Mouse (Mus musculus): ENCODE results near the gene Racgap1. TPM values are rescaled to one million over a fixed set of nuclear protein-coding genes. Genes with fewer than 3 reads are reported as not detected.

The Racgap1 gene
- polyA plus RNA-seq, 1 experiment from 2014 or later: 108 TPM

- Histone ChIP-seq H3K9ac (ENCODE audit: low read length) (peak within 1 kb of the TSS; percentile 60), H3K27me3 (ENCODE audit: control insufficient read depth, insufficient read depth, low read length) (peaks cover 46% of the 10 kb centered on the region), H3K27ac (replicated peaks; ENCODE audit: low read depth, low read length) (no peak within 1 kb of the TSS), H3K4me1 (ENCODE audit: control insufficient read depth, insufficient read depth, low read length) (no peaks in the 10 kb centered on the region), H3K4me2 (ENCODE audit: low read depth, severe bottlenecking) (peak within 1 kb of the TSS; percentile 99), H3K36me3 (ENCODE audit: control insufficient read depth, insufficient read depth, low read length) (no peaks in the 10 kb centered on the region), H3K4me3 (ENCODE audit: low read depth, low read length) (peak within 1 kb of the TSS; percentile 51), H3K9me3 (ENCODE audit: control insufficient read depth, low read length) (no peaks in the 10 kb centered on the region)
- ATAC-seq (ENCODE audit: insufficient number of reproducible peaks, low FRiP score, low TSS enrichment, low read depth) (no peak), DNase-seq (ENCODE audit: low spot score) (peak; percentile 66)
- WGBS: under 1% methylated on average over 52 of the region's 74 CpGs
These were observed 18.8 kb upstream of the Racgap1 start, which contains the start of gene Asic1 for GRCm38 (mm10) chr15:99670154-99670821. Gene Asic1 (plus strand): TSS chr15:99670368.

DNA sequence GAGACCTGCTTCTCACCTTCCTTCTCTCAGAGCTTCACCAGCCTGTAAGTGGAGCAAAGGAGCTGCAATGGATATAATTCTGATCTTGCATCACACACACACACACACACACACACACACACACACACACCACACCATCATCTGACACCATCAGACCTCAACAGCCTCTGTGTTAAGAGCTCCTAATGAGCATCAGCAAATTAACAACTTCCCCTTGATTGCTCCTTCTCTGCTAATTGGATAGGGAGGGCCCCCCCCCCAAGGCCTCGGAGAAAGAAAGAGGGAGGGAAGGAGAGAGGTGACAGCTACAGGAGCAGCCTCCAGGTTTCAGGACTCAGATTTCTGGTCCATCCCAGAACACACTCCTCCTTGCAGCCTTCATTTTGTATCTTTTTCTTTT, 17.9 kb upstream of the Racgap1 start:
- Histone ChIP-seq H3K4me3 (ENCODE audit: low read depth, low read length) (no peak overlapping the region), H3K9ac (ENCODE audit: low read length) (no peak overlapping the region), H3K4me2 (ENCODE audit: low read depth, severe bottlenecking) (no peak overlapping the region), H3K9me3 (ENCODE audit: control insufficient read depth, low read length) (no peaks in the 10 kb centered on the region), H3K27me3 (ENCODE audit: control insufficient read depth, insufficient read depth, low read length) (peaks cover 51% of the 10 kb centered on the region), H3K27ac (replicated peaks; ENCODE audit: low read depth, low read length) (no peak overlapping the region), H3K4me1 (ENCODE audit: control insufficient read depth, insufficient read depth, low read length) (peaks cover 6% of the 10 kb centered on the region), H3K36me3 (ENCODE audit: control insufficient read depth, insufficient read depth, low read length) (no peaks in the 10 kb centered on the region)
- 11% methylated on average over 1 of the region's 1 CpGs for WGBS
- no peak for ATAC-seq (ENCODE audit: insufficient number of reproducible peaks, low FRiP score, low TSS enrichment, low read depth)
- DNase-seq (ENCODE audit: low spot score): no peak

GRCm38 (mm10) chr15:99668881-99669280, 17.4 kb upstream of the Racgap1 start:
- H3K27ac ChIP-seq (replicated peaks; ENCODE audit: low read depth, low read length): no peak overlapping the region
- peaks cover 54% of the 10 kb centered on the region for H3K27me3 ChIP-seq (ENCODE audit: control insufficient read depth, insufficient read depth, low read length)
- no peak overlapping the region for H3K4me3 ChIP-seq (ENCODE audit: low read depth, low read length)
- ATAC-seq (ENCODE audit: insufficient number of reproducible peaks, low FRiP score, low TSS enrichment, low read depth) (no peak), DNase-seq (ENCODE audit: low spot score) (peak; percentile 83)
- H3K9ac ChIP-seq (ENCODE audit: low read length): no peak overlapping the region
- no peak overlapping the region for H3K4me2 ChIP-seq (ENCODE audit: low read depth, severe bottlenecking)
- H3K4me1 ChIP-seq (ENCODE audit: control insufficient read depth, insufficient read depth, low read length): peaks cover 11% of the 10 kb centered on the region
- WGBS: under 1% methylated on average over 12 of the region's 12 CpGs
- H3K9me3 ChIP-seq (ENCODE audit: control insufficient read depth, low read length): no peaks in the 10 kb centered on the region
- no peaks in the 10 kb centered on the region for H3K36me3 ChIP-seq (ENCODE audit: control insufficient read depth, insufficient read depth, low read length)

- Histone ChIP-seq H3K9ac (ENCODE audit: low read length) (no peak overlapping the region), H3K9me3 (ENCODE audit: control insufficient read depth, low read length) (no peaks in the 10 kb centered on the region), H3K27me3 (ENCODE audit: control insufficient read depth, insufficient read depth, low read length) (peaks cover 54% of the 10 kb centered on the region), H3K27ac (replicated peaks; ENCODE audit: low read depth, low read length) (no peak overlapping the region), H3K4me1 (ENCODE audit: control insufficient read depth, insufficient read depth, low read length) (peaks cover 11% of the 10 kb centered on the region), H3K4me3 (ENCODE audit: low read depth, low read length) (no peak overlapping the region), H3K4me2 (ENCODE audit: low read depth, severe bottlenecking) (no peak overlapping the region), H3K36me3 (ENCODE audit: control insufficient read depth, insufficient read depth, low read length) (no peaks in the 10 kb centered on the region)
- ATAC-seq (ENCODE audit: insufficient number of reproducible peaks, low FRiP score, low TSS enrichment, low read depth) (no peak), DNase-seq (ENCODE audit: low spot score) (no peak)
- 100% methylated on average over 2 of the region's 2 CpGs for WGBS
These were observed 16.1 kb upstream of the Racgap1 start for GRCm38 (mm10) chr15:99667544-99667943.

DNA sequence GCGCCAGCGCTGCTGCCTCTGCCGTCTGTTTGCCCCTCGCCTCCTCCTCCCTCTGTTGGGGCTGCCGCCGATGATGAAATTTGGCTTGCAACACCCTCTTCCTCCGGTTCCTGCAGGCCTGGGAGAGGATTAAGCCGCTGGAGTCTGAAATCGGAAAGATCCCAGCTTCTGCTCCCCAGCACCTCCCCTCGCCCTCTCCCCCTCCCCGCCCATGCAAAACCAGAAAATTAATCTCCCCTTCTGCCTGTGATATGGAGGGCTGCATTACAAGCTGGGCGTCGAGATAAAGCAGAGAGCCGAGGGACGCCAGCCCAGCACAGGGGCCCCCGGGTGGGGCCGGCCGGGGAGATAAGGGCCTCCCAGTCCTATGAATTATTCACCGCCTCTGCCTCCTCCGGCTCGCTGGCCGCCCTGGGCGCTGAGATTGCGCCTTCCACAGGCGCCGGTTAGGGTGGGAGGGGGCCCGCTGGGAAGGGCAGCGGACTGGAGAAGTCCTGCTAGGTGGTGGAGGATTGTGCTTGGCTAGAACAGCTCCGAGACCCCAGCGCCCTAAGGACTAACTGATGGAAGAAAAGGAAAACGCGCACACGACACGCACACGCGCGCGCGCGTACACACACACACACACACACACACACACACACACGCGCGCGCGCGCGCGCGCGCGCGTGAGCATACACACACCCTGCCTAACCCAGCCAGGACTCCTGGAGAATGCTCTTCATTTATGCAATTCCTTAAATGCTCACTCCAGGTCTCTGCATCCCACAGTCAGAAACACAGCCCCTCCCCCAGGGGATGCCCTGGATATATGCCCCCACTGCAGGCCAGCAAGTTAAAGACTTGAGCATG, 13.4 kb upstream of the Racgap1 start:
- peaks cover 11% of the 10 kb centered on the region for H3K4me1 ChIP-seq (ENCODE audit: control insufficient read depth, insufficient read depth, low read length)
- under 1% methylated on average over 37 of the region's 52 CpGs for WGBS
- H3K4me3 ChIP-seq (ENCODE audit: low read depth, low read length): peak overlapping the region; percentile 39
- H3K9ac ChIP-seq (ENCODE audit: low read length): peak overlapping the region; percentile 43; the same call in 1 of the 2 replicates
- no peaks in the 10 kb centered on the region for H3K9me3 ChIP-seq (ENCODE audit: control insufficient read depth, low read length)
- peak; percentile 33; the same call in 1 of the 2 replicates for ATAC-seq (ENCODE audit: insufficient number of reproducible peaks, low FRiP score, low TSS enrichment, low read depth)
- H3K4me2 ChIP-seq (ENCODE audit: low read depth, severe bottlenecking): peak overlapping the region; percentile 83
- H3K27me3 ChIP-seq (ENCODE audit: control insufficient read depth, insufficient read depth, low read length): peaks cover 32% of the 10 kb centered on the region
- H3K36me3 ChIP-seq (ENCODE audit: control insufficient read depth, insufficient read depth, low read length): no peaks in the 10 kb centered on the region
- no peak overlapping the region for H3K27ac ChIP-seq (replicated peaks; ENCODE audit: low read depth, low read length)
- peak; percentile 64 for DNase-seq (ENCODE audit: low spot score)

DNA sequence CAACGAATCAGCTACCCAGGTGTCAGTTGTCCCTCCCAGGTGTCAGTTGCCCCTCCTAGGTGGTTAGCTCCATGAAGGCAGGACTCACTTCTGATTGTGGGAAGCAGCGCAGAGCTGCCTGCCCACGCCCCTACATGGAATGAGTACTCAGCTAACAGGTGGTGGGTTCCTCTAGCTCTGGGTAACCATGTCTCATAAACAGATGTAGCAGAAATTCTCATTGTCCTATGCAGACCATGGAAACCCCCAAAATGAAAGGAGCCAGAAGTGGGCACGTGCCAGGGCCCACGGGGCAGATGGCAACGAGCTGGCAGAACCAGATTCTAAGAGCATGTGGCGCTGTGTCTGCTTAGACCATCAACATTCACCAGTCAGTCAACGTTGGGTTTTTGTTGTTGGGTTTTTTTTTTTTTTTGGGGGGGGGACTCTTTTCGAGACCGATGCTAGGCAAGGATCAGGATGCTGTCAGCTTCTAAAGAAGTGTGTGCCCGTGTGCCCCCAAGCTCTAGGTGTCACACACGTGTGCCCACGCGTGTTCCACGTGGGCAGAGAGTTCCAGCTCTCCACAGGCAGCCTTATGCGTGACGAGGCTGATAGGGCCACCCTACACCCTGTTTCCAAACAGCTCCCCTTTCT, 12.6 kb upstream of the Racgap1 start:
- 3% methylated on average over 17 of the region's 17 CpGs for WGBS
- Histone ChIP-seq H3K4me2 (ENCODE audit: low read depth, severe bottlenecking) (peak overlapping the region; percentile 83), H3K9ac (ENCODE audit: low read length) (peak overlapping the region; percentile 43; the same call in 1 of the 2 replicates), H3K36me3 (ENCODE audit: control insufficient read depth, insufficient read depth, low read length) (no peaks in the 10 kb centered on the region), H3K4me3 (ENCODE audit: low read depth, low read length) (peak overlapping the region; percentile 39), H3K27ac (replicated peaks; ENCODE audit: low read depth, low read length) (no peak overlapping the region), H3K9me3 (ENCODE audit: control insufficient read depth, low read length) (no peaks in the 10 kb centered on the region), H3K4me1 (ENCODE audit: control insufficient read depth, insufficient read depth, low read length) (peaks cover 11% of the 10 kb centered on the region), H3K27me3 (ENCODE audit: control insufficient read depth, insufficient read depth, low read length) (peaks cover 25% of the 10 kb centered on the region)
- DNase-seq (ENCODE audit: low spot score): peak; percentile 41
- ATAC-seq (ENCODE audit: insufficient number of reproducible peaks, low FRiP score, low TSS enrichment, low read depth): no peak; the same call in 1 of the 2 replicates

GRCm38 (mm10) chr15:99662371-99662770, 10.9 kb upstream of the Racgap1 start:
- no peak overlapping the region for H3K4me3 ChIP-seq (ENCODE audit: low read depth, low read length)
- no peaks in the 10 kb centered on the region for H3K36me3 ChIP-seq (ENCODE audit: control insufficient read depth, insufficient read depth, low read length)
- DNase-seq (ENCODE audit: low spot score) (no peak), ATAC-seq (ENCODE audit: insufficient number of reproducible peaks, low FRiP score, low TSS enrichment, low read depth) (no peak)
- H3K4me1 ChIP-seq (ENCODE audit: control insufficient read depth, insufficient read depth, low read length): peaks cover 11% of the 10 kb centered on the region
- H3K4me2 ChIP-seq (ENCODE audit: low read depth, severe bottlenecking): no peak overlapping the region
- no peaks in the 10 kb centered on the region for H3K9me3 ChIP-seq (ENCODE audit: control insufficient read depth, low read length)
- 30% methylated on average over 7 of the region's 7 CpGs for WGBS
- H3K9ac ChIP-seq (ENCODE audit: low read length): no peak overlapping the region
- no peak overlapping the region for H3K27ac ChIP-seq (replicated peaks; ENCODE audit: low read depth, low read length)
- H3K27me3 ChIP-seq (ENCODE audit: control insufficient read depth, insufficient read depth, low read length): peaks cover 25% of the 10 kb centered on the region

GRCm38 (mm10) chr15:99661121-99661830, 9.8 kb upstream of the Racgap1 start:
- WGBS: 93% methylated on average over 15 of the region's 15 CpGs
- H3K27ac ChIP-seq (replicated peaks; ENCODE audit: low read depth, low read length): no peak overlapping the region
- H3K9me3 ChIP-seq (ENCODE audit: control insufficient read depth, low read length): no peaks in the 10 kb centered on the region
- ATAC-seq (ENCODE audit: insufficient number of reproducible peaks, low FRiP score, low TSS enrichment, low read depth) (no peak), DNase-seq (ENCODE audit: low spot score) (no peak)
- H3K9ac ChIP-seq (ENCODE audit: low read length): no peak overlapping the region
- H3K4me1 ChIP-seq (ENCODE audit: control insufficient read depth, insufficient read depth, low read length): peaks cover 11% of the 10 kb centered on the region
- H3K4me2 ChIP-seq (ENCODE audit: low read depth, severe bottlenecking): no peak overlapping the region
- peaks cover 20% of the 10 kb centered on the region for H3K27me3 ChIP-seq (ENCODE audit: control insufficient read depth, insufficient read depth, low read length)
- no peak overlapping the region for H3K4me3 ChIP-seq (ENCODE audit: low read depth, low read length)
- no peaks in the 10 kb centered on the region for H3K36me3 ChIP-seq (ENCODE audit: control insufficient read depth, insufficient read depth, low read length)

Data from limb, embryonic 11.5 days (tissue).